Mouse (Mus musculus): Measurements from ENCODE around the gene Zfp326. TPM values are rescaled to one million over a fixed set of nuclear protein-coding genes. Genes with fewer than 3 reads are reported as not detected.

Zfp326 gene
- 21.2 and 32.9 TPM in 2 replicates for total RNA-seq (2015)
- 21.3 and 27.6 TPM in 2 replicates for total RNA-seq (2017)

DNA sequence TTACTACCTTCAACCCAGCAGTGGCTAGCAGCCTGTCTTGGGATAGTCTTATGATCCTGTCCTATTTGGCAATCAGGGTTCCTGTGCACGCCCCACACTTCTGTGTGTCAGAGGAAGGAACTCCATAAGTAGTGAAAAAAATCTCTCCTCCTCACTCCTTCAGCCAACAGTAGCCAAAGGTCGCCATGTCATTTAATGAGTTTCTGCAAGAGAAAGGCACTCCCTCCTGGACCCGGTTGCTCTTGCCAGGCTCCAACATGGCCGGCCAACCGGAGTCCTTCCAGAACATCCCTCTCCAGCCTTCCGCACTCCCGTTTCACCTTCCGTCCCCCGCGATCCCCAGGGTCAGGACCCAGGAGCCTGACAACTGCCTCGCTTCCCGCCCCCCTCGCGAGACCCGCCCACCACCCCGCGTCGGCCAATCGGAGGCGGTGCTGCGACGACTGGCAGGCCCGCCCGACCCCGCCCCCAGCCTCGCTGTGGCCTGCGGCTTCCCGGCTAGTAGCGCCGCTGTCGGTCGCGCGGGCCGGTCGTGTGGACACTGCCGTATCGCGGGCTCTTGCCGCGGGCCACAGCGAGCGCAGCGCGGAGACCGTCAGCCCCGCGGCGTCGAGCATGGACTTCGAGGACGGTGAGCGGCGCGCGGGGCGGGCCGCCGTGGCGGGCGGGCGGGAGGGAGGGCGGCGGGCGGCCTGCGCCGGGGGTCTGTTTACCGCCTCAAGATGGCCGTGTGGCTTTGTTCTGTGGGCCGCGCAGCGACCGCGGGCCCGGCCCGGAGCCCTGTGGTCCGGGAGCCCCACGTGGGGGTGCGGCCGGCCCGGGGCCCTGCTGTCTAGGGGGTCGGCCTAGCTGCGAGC is at the start of gene Zfp326:
Gene Zfp326, plus strand, starts transcription at position 498 of the 857 bp plus-strand sequence.
- ATAC-seq (ENCODE audit: poor library complexity, severe bottlenecking) = peak; percentile 88

DNA sequence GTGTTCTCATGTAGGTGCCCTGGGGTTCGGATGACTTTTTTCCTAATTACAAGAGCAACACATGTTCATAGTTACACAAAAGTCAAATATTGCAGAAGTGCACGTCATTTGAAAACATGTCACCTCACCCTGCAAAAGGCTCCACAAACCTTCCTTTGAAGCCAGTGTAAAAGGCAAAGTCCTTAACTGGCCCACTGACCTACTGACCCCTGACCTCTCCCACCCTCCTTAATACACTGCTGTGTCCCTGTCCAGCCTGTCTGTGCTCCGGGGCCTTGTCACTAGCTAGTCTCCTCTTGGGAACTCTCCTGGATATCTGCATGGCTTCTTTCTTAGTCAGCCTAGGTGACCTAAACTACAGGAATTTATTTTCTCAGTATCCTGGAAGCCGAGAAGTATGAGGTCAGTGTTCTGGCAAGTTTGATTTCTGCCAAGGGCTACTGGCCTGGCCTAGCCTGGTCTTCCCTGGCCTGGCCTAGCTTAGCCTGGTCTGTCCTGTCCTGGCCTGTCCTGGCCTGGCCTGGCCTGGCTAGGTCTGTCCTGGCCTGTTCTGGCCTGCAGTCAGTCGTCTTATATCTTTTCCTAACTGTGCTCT is 49.4 kb upstream of the Zfp326 start:
- no peak for ATAC-seq (ENCODE audit: poor library complexity, severe bottlenecking)

DNA sequence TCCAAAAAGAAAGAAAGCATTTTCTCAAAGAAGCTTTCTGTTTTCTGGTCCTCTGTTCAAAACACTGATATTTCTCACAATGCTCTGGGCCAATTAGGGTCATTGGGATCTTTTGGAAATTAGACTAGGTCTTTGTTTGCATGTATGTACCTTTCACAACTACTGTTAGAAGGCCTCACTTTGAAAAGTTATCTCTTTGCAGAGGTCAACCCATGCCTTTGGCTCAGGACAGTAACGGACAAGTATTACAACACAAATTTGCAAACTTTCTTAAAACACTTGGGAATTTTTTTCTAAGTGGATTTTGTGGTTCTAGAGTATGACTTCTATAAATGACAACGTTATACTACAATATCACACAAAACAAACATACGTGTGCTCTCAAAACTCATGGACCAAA is 48.3 kb upstream of the Zfp326 start:
- no peak for ATAC-seq (ENCODE audit: poor library complexity, severe bottlenecking)

DNA sequence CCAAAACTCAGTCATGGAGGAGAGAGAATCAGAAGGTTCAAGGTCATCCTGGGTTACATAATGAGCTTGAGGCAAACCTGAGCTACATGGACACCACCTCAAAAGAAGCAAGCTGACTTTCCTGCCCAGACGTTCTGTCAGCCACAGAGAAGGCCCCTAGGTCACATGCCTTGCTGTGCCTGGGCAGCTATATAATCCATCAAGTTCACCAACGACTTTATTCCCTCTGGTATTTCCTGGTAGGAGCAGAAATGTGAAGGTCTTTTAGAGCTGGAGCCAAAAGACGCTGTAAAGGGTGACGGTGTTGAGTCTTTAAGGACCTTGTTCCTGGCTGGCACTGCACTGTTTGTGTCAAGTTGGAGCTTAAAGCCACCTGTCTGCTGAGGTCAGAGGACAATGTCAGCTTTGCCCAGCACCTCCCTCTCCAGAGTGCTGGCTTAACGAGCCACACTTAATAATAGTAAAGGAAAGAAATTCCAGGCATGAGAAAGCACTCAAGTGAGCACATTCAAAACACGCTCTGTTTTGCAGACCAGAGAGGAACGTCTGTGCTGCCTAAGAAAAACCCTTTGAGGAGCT is 47.3 kb upstream of the Zfp326 start:
- no peak for ATAC-seq (ENCODE audit: poor library complexity, severe bottlenecking)

DNA sequence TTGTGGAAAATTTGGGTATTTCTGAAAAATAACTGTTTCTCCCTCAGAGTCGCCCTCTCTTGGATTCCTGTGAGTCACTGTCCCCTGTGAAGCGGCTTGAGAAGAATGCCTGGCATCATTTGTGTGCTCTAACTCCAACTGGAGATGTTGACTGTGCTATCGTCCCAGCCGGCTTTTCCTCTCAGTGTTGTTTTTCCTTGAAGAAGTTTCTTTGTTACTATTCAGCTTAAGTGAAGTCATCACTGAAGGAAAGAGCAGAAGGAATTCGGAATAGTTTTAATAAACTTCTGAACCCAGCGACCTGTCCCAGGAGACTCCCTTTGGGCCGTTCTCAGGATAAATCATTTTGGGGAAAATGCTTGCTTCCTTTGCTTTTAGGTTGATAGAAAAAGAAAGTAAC is 44.2 kb upstream of the Zfp326 start:
- no peak for ATAC-seq (ENCODE audit: poor library complexity, severe bottlenecking)

DNA sequence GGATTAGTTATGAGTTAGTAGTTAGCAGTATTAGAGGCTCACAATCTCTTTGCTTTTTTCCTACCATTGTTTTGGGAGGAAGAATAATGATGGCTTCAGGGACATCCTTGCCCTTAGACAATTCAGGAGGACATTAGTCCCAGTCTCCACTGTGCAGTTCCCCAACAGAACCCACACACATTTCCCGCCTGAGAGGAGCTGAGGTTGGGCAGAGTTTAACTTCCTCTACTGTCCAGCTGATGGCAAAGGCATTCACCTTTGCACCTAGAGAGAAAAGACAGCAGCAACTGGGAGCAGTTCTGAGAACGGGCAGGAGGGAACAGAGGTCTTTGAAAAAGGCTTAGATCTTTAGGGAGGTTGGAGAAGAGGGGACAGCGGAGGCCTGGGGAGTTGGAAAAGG is 42.4 kb upstream of the Zfp326 start:
- ATAC-seq (ENCODE audit: poor library complexity, severe bottlenecking) = peak; percentile 56

DNA sequence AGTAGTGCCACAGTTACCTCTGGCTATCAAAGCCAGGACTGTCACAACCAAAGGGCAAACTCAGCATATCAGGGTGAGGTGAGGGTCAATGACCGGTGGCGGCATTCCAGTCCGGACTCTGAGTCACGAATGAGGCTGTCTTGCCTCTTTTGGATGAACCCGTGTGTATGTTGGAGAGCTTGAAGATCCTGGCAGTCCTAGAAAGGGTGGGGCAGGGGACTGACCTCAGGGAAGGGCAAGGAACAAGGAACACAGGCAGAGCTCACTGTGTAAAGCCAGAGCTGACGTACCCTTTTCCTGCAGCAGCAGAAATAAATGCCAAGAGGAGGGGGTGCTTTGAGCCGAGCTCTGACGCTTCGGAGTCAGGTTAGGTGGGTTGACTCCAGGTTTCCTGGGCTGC is 40.4 kb upstream of the Zfp326 start:
- ATAC-seq (ENCODE audit: poor library complexity, severe bottlenecking) = no peak

DNA sequence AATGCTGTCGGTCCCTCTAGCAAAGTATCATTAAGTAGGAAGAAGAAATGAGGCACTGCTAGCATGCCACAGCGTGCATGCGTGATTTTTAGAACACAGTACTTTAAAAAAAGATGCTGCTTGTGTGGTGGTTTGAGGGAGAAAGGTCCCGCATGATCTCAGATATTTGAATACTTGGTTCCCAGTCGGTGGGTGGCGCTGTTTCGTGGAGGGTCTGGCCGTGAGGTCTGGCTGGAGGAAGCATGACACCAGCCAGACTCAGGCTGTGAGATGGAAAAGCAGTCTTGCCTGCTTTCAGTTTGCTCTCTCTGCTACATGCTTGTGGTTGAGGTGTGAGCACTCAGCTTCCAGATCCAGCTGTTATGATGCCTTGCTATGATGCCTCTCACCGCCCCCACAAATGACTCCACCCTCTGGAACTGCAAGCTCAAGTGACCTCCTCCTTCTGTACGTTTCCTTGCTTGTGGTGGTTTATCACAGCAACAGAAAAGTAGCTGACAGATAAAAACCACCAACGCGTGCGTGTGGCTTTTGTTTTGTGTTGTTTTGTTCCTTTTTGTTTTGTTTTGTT is 36.5 kb upstream of the Zfp326 start:
- no peak for ATAC-seq (ENCODE audit: poor library complexity, severe bottlenecking)

DNA sequence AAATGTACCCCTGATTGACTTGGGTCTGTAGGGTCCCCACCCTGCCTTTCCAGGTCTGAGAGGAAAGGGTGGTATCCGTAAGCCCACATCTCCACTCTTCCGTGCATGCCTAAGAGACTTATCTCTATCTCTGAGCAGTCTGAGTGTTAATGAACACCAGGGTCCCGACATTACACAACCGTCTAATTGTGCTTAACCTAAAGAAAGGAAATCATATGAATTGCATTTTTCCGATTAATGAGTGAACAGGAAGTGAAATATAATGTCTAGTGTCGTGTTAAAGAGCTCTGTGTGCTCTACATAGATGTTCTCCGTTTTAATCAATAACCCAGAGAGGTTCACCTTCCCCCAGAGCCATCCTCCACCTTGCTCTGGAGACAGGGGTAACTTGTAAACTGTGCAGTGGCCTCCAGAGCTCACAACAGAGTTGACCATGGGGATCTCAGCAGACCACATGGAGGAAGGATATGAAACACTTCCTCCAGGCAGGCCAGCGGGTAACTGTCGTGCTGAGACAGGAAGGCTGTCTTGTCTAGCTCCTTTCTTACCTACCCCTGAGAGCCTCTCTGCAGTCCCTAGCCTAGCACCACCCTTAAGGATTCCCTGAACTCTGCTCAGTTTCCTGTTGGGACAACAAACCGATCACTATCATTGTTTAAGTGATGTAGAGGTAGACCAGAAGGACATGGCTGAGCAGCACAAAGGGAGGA is 32.2 kb upstream of the Zfp326 start:
- peak; percentile 91 for ATAC-seq (ENCODE audit: poor library complexity, severe bottlenecking)

DNA sequence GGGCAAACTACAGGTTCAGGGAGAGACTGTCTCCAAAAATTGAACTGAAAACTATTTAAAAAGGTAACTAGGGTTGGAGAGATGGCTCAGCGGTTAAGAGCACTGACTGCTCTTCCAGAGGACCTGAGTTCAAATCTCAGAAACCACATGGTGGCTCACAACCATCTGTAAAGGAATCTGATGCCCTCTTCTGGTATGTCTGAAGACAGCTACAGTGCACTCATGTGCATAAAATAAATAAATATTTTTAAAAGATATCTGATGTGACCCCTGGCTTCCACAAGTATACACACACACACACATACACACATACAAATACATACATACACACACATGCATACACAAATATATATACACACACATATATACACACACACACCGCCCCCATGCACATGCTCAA is 31.3 kb upstream of the Zfp326 start:
- ATAC-seq (ENCODE audit: poor library complexity, severe bottlenecking) = no peak

DNA sequence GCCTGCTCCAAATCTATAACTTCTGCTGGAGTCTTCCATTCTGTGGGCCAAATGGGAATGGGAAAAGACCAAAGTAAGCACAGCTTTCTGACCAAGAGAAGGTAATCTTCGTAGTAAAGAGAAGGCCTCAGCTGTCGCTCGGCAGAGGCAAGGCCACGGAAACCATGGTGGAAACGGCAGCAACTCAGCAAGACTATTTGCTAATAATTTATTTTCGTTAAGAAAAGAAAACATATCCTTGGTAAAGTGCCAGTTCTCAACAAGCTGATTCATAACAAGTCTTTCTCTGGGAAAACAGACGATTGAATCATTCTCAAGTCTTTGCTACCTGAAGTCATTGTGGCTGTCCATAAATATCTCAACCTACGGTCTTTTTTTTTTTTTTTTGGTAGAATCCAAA is 28.6 kb upstream of the Zfp326 start:
- no peak for ATAC-seq (ENCODE audit: poor library complexity, severe bottlenecking)

DNA sequence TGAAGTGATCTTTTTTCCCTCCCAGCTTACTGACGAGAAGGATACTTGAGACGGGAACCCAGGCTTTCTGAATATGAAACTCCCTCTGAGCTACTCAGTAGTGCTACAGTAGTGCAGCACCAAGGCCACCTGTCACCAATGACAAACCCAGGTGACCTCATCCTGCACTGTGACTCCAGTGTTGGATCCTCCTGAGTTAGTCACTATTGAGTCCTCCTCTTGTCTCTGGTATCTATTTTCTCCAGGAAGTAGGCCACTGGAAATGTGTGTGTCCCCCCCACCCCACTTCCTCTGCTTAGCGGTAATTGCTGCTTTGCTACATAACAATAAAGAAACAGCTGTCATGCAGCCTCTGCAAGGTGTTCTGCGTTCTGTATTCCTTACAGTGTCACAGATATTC is 27.1 kb upstream of the Zfp326 start:
- ATAC-seq (ENCODE audit: poor library complexity, severe bottlenecking) = peak; percentile 49; the same call in 1 of the 2 replicates

DNA sequence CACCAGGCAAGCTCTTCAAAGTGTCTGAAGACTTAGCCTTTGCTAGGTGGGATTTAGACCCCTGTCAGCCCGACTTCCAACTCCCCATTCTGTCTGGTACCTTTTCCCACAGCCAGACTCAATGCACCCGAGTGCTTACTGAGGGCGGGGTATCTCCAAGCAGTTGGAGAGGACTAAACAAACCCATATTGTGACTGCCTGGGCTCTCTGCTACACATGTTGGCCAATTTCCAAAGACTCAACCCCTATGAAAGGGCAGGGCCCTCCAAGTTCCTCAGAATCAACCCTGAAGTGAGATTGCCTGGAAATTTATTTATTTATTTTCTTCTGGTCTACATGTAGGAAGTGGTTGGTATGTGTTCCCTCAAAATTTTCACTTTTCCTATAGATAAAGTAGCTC is 26.7 kb upstream of the Zfp326 start:
- ATAC-seq (ENCODE audit: poor library complexity, severe bottlenecking) = peak; percentile 27

DNA sequence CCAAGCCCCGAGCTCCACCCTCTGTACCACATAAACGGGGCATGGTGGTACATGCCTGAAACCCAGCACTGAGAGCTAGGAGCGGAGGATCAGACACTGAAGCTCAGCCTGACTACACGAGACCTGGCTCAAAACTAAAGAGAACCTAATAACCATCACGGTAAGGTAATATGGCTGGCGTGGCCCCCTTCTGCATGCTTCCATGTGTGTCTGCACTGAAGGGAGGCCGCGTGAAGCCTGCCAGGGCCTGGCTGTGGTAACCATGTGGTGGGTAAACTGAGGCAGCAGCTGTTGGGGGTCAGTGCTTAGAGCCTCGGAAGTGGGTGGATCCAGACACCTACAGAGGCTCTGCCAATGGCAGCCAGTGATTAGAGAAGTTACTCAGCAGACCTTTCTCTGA is 23.1 kb upstream of the Zfp326 start:
- no peak for ATAC-seq (ENCODE audit: poor library complexity, severe bottlenecking)

DNA sequence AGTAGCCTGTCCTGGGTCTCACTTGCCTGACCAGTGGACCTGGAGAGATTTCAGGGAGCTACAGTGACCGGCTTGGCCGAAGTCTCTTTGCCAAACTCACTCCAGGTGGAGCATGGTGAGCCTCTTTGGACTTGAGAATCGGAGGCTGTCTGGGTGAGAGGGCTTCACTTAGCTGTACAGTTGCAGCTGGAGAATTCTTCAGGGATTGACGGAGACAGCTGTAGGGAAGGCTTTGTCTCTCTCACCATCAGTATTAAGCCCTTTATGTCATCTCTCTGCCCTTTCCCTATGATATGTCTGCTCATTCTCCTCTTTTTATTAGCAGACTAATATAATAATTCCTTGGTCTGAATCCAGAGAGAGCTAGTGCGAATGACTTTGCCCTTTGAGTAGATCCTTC is 18.9 kb upstream of the Zfp326 start:
- ATAC-seq (ENCODE audit: poor library complexity, severe bottlenecking) = no peak

DNA sequence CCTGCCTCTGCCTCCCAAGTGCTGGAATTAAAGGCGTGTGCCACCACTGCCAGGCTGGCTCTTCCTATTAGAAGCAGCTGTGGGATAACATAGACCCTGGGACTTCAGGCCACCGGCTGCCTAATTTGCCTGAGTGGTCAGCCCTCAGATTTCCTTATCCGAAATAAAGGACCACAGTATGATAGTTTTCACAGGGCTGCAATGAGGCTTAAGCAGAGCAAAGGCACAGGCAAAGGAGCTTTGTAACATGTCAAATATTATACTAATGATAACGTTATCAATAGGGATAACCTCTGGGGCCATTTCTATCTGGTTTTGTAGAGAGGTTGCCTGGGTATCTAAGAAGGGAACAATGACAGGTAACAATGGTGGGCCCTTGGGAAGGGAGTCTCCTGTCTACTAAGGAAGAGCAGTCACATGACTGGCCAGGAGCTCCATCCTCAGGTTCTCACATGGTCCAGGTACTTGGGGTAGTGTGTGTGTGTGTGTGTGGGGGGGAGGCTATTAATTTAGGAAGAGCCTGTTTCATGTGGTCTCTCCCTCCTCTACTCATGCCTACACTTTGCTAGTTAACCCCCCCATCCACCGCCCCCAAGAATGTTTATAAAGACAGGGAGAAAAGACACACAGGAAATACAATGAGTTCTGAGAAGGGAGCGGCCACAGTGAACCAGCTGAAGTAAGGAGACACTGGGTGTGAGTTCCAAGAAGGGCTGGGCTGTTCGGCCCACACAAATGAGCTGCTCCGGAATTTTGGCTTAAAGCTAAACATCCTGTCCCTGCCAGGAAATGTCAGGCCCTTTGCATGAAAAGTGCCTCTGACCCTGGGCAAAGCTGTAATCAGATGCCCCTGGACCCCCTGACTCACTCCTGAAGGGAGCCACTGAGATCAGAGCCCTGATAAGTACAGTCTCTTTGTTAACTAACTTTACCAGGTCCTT is 17.3 kb upstream of the Zfp326 start:
- ATAC-seq (ENCODE audit: poor library complexity, severe bottlenecking) = no peak

DNA sequence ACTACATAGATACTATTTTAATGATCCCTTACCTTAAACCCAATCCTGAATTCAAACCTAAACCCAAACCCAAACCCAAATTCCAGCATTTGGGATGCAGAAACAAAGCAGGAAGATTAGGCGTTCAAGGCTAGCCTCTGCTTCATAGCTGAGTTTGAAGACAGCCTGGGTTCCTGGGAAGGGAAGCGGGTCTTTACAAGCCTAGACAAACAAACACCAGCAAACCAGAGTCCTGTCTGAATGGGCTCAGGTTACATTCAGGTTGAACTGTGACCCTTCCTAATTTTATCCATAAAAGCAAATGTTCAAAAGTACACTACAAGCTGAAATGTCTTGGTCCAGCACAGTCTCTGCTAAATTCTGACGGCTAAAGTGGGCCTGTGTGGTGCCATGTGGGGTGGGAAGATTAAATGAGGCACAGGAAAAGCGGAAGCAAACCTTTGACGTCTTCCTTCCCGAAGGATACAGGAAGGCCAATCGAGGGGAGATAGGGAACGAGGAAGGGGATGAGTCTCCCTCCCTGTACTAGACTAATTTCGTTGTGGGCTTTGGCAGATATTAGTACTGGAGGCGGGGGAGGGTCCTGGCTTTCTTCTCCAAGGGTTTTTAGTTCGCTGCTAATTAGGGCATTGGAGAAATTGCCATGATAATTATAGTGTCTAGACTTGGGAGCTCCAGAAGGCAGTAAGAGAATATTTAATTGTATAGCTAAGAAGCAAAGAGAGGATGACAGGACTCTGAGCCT is 16.5 kb upstream of the Zfp326 start:
- ATAC-seq (ENCODE audit: poor library complexity, severe bottlenecking) = no peak

DNA sequence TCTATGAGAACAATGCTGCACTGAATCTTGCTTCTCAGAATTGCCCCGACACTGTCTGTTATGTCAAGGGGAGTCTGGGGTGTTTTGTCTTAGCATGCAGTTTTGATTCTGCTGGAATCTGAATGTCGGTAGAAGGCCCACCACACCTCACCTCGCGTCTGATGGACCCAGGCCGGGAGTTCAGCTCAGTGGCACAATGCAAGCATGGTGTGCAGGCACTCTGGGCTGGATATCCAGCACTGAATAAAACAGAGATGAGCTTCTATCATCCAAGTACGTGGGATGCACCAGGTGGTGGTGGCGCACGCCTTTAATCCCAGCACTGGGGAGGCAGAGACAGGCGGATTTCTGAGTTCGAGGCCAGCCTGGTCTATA is 15.9 kb upstream of the Zfp326 start:
- no peak for ATAC-seq (ENCODE audit: poor library complexity, severe bottlenecking)

DNA sequence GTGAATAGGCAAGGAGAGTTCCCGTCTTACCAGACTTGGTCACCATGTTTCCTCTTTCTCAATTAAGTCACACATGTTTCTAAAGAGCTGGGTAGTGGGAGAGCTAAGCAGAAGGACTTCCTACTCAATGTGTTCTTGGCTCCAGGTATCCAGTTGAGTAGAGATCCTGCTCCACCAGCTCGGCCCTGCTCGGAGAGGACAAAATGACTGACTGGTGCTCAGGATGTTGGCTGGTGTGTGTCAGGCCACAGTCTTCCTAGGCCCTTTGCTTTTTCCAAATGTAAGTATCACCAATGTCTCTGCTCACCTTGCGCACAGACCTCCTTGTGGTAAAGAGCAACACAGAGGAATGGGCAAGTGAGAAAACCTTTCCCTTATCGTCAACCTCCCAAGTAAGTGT is 14.7 kb upstream of the Zfp326 start:
- ATAC-seq (ENCODE audit: poor library complexity, severe bottlenecking) = peak; percentile 38; the same call in 1 of the 2 replicates
